Mouse (Mus musculus) right cerebral cortex, postnatal 4 days (tissue): Measurements from ENCODE around the gene Pcyt1b.
A peak's percentile ranks its signal among the peaks of the same experiment; 100 is the strongest.

Experiments
- DNase-seq: peaks from one replicate; pipeline ENCODE4 v3.0.0-alpha.2; 2022

Pcyt1b gene

DNA sequence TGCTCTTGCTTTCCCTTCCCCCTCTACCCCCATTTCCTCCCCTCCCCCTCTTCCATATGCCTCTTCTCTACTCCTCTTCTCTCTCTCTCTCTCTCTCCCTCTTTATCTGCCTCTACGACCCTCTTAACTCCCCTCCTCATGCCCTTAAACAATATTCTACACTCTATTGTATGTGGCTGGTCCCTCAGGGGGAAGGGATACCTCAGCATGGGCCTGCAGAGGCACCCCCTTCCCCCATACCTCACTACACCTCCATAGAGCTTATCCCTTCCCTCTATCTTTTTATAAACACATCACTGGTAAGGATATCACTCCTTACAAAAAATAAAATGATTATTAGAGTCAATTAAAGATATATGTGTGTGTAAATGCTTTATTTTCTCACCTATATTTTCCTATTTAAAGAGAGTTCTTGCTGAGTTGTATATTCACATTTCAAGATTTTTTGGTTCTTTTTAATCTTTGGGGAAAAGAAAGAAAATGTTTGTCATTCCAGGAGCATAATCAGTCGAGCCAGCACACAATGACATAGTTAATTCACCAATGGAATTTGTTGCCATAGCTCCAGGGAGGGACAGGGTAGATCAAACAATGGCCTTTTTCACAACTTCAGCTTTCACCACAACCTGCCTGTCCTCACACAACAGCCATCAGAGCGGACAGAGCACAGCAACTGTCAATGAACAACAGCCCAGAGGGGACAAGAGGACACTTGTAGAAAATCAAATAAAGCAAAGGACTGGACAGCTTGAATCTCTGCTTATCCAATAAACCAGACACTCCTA is at the start of gene Pcyt1b:
TSS of gene Pcyt1b (plus strand) at position 646 of the 785 bp plus-strand sequence.
- no peak for DNase-seq

- no peak for DNase-seq
Measured at GRCm38 (mm10) chrX:93630256-93630655, 24.4 kb upstream of the Pcyt1b start.

DNA sequence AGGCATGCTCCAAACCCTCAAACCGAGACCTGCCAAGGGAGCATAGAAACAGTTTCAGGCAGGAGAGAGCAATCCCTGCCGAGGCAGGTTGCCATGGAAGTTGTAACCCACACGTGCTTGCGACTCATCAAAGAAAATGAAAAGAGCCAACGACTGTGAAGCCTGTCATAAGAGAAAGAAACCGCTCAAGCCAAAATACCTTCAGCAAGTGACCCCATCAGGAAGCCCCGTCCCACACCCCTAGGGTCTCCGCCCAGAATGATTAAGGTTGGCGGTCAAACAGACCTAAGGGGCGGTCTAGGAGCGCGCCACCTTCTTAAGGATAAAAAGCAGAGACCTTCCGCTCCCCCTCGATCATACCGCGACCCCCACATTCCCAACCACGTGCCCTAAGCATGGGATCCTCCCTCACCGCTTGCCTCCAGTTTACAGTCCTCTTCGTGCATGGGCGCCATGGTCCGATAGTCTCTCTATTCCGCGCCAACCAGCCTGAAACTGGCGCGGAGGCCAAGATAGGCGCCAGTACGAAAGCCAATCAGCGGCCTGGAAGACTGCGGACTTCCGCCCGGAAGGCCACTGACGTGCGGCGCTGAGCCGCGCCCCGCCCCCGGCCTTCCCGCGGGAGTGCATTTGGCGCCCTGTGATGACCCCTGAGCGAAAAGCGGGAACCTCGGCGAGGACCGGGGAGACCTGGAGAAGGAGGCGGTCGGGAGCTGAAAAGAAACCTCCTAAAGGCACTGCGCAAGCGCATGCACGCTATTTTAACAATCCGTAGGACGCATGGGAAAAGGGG is 22.8 kb upstream of the Pcyt1b start, which contains the start of gene Pola1:
TSS of gene Pola1 (minus strand) at position 499 of the 793 bp plus-strand sequence.
- peak; percentile 68 for DNase-seq

- no peak for DNase-seq
Measured at GRCm38 (mm10) chrX:93634861-93635375, 19.7 kb upstream of the Pcyt1b start.

- DNase-seq: no peak
Measured at GRCm38 (mm10) chrX:93643600-93643999, 11.1 kb upstream of the Pcyt1b start.

DNA sequence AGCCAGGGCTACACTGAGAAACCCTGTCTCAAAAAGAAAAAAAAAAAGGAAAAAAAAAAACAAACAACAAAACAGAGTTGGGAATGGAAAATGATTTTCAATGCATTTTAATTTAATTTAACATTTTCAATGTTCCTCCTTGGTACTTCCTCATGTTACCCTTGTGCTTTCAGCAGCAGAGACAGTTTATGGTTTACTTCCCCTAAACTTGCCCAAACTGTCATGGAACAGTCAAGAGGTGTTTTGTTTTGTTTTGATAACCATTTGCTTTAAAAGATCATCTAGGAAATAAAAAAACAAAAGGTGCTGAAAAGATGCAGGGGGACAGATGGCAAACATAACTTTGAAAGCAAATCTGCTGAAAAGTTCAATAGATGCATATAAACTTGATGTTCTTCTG is 10.6 kb upstream of the Pcyt1b start:
- DNase-seq: no peak

DNA sequence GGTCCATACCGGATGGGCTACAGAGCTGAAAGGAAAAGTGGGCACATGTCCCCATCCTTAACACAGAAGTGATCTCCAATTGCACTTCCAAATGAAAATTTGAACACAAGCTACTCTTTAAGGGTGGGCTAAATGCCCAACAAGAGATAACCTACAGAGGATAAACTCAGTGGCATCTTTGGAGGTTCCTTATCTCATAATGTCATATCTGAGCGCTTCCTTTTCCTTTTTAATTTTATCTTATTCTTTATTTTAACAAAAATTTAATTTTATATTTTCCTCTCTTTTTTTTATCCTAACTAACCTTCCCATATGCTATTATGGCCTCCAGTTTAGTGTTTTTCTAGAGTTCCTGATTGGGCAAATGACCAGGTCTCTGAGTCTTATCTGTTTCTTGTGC is 3.9 kb upstream of the Pcyt1b start:
- no peak for DNase-seq

- DNase-seq: no peak
Measured at GRCm38 (mm10) chrX:93655153-93655552, 490 bp downstream of the Pcyt1b start.

DNA sequence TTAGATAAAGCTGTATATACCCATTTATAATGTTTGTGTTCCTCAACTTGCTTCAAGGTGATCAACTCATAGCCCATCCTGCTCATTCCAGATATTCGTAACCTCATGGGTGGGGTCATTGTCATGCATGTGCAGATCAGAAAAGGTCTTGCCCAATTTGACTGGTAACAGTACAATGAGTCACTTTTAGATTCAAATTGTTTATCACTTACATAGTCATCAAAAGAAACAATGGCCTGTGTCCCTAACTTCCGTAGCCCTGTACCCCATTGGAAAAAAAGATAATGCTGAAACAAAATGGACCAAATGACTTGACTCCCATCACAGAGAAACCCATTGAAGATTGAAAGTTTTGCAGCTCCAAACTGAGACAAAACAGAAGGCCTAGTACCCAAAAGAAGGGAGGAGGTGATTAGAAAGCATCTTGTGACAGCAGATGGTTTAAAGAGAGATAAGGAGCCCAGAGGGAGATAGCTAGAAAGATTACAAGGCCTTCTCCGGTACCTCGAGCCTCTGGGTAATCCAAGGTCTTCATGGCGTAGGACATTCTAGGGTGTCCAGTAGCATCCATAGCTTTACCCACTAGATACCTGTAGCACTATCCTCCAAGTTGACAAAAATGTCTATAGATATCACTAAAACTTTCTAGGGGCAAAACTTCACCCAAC is 9.4 kb downstream of the Pcyt1b start:
- no peak for DNase-seq

GRCm38 (mm10) chrX:93664787-93665186 is 10.1 kb downstream of the Pcyt1b start:
- no peak for DNase-seq

GRCm38 (mm10) chrX:93674432-93674831 is 19.8 kb downstream of the Pcyt1b start:
- no peak for DNase-seq

DNA sequence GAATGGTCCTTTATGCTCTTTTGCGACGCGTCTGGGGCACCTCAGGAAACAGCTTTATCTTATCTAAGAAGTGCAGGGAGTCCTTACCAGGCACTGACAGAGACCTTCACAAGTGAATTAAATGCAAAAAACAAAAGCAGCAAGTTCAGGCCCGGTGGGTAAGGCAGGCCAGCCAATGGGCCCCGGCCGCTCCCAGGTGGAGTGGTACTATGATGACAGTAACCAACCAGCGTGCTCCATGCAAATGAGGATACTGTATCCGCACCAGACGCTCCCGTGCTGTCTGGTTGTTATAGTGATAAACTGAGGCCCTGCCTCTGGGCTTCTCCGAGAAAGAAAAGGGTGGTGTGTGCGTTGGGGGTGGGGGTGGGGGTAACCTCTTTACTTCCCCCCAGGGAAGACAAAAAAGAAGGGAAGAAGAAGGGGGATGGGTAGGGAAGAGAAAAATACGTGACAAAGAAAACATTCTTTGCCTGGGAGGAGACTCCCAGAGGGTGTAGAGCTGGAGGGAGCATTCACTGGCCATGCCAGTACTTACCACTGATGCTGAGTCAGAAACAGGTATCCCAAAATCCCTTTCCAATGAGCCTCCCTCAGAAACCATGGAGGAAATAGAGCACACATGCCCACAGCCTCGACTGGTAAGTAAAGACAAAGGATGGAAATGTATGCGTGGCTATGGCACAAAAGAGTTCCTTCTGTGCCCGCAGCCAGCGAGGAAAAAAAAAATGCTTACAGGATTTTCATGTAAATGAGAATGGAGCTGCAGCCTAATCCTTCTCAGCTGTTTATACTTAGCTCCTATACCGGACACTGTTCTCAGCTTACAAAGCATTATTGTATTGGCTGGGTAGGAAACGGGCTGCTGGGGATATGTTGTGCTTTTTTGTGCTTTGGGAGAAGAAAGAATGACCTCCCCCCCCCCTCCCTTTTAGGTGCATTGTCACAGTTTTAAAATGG is 20.5 kb downstream of the Pcyt1b start:
- peak; percentile 55 for DNase-seq

GRCm38 (mm10) chrX:93676228-93676627 is 21.6 kb downstream of the Pcyt1b start:
- DNase-seq: no peak

GRCm38 (mm10) chrX:93689287-93689686 is 34.6 kb downstream of the Pcyt1b start:
- DNase-seq: no peak

DNA sequence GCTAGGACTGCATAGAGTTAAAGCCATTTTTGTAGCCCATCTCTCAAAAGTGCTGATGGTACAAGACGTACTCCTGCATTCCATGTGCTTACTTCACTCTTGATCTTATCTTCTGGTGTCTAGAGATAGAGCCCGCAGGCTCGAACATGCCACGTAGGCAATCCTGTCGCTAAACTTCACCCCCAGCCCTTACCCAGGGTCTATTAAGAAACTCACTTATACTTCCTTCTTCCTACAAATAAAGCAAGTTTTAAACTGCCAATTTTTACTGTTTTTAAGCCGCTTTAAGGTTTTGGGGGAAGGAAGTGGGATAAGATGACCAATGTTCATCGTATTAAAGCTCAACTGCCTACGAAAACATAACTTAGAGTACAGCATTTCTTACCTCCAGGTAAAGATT is 36.0 kb downstream of the Pcyt1b start:
- no peak for DNase-seq

- no peak for DNase-seq
Measured at GRCm38 (mm10) chrX:93697596-93697995, 42.9 kb downstream of the Pcyt1b start.

DNA sequence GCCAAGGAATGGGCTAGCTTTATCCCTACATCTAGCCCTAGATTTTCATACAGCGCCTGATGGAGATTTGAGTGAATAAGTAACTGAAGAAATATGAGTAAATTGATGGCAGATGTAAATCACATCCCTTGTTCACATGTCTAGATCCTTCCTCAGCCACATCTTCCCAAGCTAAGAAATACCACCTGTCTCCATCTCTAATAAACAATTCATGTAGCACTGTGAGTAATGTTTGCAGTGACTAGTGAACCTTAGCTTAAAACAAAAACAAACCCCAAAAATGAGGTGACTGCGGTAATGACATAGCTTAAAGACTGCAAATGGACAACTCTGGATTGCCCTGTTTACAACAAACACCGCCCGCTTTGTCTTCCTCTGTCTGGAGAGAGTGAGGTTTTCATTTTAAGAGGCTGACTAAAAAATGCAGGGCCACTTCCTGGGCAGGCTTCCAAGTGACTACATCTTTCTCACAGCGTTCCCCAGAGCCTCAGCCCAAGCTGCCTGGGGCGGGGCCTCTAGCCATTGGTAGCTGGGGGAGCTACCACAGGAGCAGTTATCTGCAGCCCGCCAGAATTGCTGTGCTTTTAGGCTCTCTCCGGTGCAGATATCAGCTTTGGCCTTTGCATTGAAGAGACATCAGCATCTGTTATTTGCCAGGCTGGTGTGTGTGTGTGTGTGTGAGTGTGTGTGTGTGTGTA is 46.0 kb downstream of the Pcyt1b start:
- peak; percentile 31 for DNase-seq

DNA sequence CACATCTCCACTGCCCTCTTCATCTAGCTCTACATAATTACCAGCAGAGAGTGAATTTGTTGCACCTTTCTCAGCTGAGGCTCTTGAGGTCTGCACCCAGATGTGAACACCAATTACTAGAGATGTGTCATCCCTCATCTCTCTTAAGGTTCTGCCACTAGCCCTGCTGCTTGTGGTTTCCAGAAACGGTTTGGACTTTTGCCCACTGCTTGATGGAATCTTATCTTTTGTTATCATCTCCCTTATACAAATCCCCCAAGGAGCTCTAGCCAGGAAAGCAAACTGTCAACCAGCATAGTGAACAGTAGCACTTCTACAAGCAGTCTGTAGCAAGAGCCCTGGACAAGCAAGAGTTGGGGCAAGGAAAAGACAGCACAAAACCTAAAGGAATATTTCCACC is 57.9 kb downstream of the Pcyt1b start:
- no peak for DNase-seq

DNA sequence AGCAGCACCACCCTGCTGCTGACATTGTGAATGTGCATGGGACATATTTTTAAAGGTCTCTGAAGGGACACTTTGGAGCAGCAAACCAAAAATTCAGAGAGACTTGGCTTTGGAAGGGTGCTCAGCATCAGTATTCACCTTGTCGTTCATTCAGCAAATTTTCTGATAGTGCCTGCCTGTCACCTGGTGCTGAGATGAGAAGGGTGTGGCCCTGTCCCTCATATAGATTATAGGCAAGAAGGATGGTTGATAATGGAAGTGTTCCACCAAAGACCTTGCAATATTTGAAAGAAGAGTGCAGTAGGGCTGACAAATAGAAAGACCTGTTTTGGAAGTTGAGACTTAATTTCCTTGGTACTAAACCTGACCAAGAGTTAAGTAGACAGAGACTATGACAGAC is 74.9 kb downstream of the Pcyt1b start:
- DNase-seq: no peak

GRCm38 (mm10) chrX:93730854-93731253 is 76.2 kb downstream of the Pcyt1b start:
- no peak for DNase-seq

- no peak for DNase-seq
Measured at GRCm38 (mm10) chrX:93732407-93732806, 77.7 kb downstream of the Pcyt1b start.
